20 mouse cellular contexts compared by ENCODE assay signal in the genomic region with DNA sequence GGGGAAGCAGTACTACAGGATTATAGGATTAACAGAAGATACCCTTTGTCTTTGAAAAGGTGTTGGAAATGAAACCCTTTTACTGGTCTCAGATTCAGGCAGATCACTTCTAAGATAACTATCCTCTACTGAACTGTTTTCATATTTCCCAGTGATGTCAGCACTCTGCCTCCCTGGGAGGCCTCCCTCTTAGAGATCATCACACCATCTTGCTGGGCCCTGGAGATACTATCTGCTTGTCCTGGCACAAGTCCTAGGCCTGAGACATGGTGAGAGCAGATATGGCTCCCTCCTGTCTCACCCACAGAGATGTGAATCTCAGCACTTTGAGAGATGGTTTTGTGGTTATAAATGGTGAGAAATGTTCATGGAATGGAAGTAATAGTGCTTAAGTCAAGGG.
DNase-seq lines count a peak whose midpoint lies in the region; ATAC-seq and TF ChIP-seq lines count a peak whose summit lies in the region.
"Had no signal": no experiment of that assay in that cellular context is flagged by ENCODE, and none has a peak within 500 bp of the region (broad histone marks: within the 10 kb centered on the region; RNA-seq: fewer than 3 reads in every experiment).

No protein-coding gene starts in this region.

- intact Hi-C loops in gastrocnemius, postnatal 36 days (cut with DNase I), result no loop called here

- TF ChIP-seq POLR2A in embryonic fibroblast, embryonic 13.5 days (IDR thresholded peaks at IDR 0.05; ENCODE audit: low read depth, low read length), result no peak

- H3K4me1 ChIP-seq in embryonic fibroblast, embryonic 13.5 days (ENCODE audit: control insufficient read depth, insufficient read depth, low read length), result no peaks in the 10 kb centered on the region
- H3K4me1 ChIP-seq: embryonic facial prominence, embryonic 12.5 days; hindbrain, embryonic 12.5 days; hindbrain, embryonic 15.5 days had no signal

- H3K4me3 ChIP-seq in embryonic fibroblast, embryonic 13.5 days (ENCODE audit: insufficient read depth, low read length), result no peak overlapping the region
- H3K4me3 ChIP-seq: embryonic facial prominence, embryonic 12.5 days; hindbrain, embryonic 12.5 days; hindbrain, embryonic 15.5 days had no signal

- no peak for TF ChIP-seq CTCF in embryonic fibroblast, embryonic 13.5 days (IDR thresholded peaks at IDR 0.05; ENCODE audit: borderline replicate concordance, insufficient read depth, low read length)

- no peak for ATAC-seq in granulocyte monocyte progenitor cell, adult 5-6 weeks (replicated peaks; ENCODE audit: poor library complexity, severe bottlenecking)
- ATAC-seq: activated CD4-positive, CD25-positive, alpha-beta regulatory T cell, adult 4 months; forebrain, embryonic 14.5 days; forebrain, postnatal 0 days; intestine, postnatal 0 days had no signal

- DNase-seq in 3T3-L1 (ENCODE audit: low read depth, low spot score) (peak; percentile 73), MN1 (ENCODE audit: low spot score) (peak; percentile 42)
- DNase-seq in gastrocnemius, postnatal 36 days, result no peak
- DNase-seq in thymus, postnatal 25 days, result no peak
- DNase-seq: adrenal gland, postnatal 10 days; adrenal gland, postnatal 36 days; cerebellum, adult 18-20 months; cerebellum, adult 9-10 months; cerebellum, postnatal 14 days; forebrain, postnatal 0 days; gastrocnemius, postnatal 25 days; heart, adult 11 months had no signal

- peak overlapping the region; percentile 0; the same call in 1 of the 2 replicates for H3K27ac ChIP-seq in embryonic fibroblast, embryonic 13.5 days (ENCODE audit: insufficient read depth, low read length)
- H3K27ac ChIP-seq: embryonic facial prominence, embryonic 12.5 days; hindbrain, embryonic 12.5 days; hindbrain, embryonic 15.5 days had no signal

Comparison
In these comparisons a context has a peak if more than half of its experiments do, and no peak if none do; other contexts are left out.
1. DNase-seq: peak in 3T3-L1 (single experiment) and MN1 (single experiment); none in gastrocnemius, postnatal 36 days (0 of 2) and thymus, postnatal 25 days (single experiment).